Mouse (Mus musculus): Measurements from ENCODE around the gene Cnn2. TPM values are rescaled to one million over a fixed set of nuclear protein-coding genes. Genes with fewer than 3 reads are reported as not detected.

The Cnn2 gene
- polyA plus RNA-seq, 1 experiment from 2014 or later: 45.8 TPM

DNA sequence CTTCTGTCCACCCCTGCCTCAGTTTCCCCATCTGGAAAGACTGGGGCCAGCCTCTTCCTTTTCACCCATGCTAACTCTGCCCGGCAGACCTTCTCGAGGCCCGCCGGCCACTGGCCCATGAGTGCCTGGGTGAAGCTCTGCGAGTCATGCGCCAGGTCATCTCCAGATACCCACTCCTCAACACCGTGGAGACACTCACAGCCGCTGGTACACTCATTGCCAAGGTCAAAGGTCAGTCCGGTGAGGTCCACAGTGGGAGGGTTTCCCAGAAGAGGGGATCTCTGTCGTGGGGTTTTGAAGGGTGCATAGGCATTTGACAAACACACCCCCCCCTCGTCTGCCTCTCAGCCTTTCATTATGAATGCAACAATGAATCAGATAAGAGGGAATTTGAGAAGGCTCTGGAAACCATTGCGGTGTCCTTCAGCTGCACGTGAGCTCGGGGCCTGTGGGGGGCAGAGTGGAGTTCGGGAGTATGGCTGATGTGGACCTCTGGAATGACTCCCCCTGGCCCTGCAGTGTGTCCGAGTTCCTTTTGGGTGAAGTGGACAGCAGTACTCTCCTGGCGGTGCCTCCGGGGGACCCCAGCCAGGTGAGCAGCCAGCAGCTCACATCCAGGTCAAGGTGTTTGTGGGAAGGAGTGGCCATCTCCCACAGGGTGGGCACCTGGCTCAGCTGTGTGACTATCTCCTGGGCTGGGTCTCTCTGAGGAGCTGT, 32.4 kb downstream of the Cnn2 start:
- no peak for ATAC-seq (ENCODE audit: low read depth)
- peaks cover 74% of the 10 kb centered on the region for H3K4me1 ChIP-seq (replicated peaks)
- H3K36me3 ChIP-seq: peaks cover 42% of the 10 kb centered on the region
- H3K27me3 ChIP-seq: no peaks in the 10 kb centered on the region
- no peak overlapping the region for H3K9ac ChIP-seq
- no peak overlapping the region for H3K4me2 ChIP-seq
- DNase-seq: no peak
- no peak overlapping the region for H3K4me3 ChIP-seq (replicated peaks)
- H3K27ac ChIP-seq: no peak overlapping the region
- H3K9me3 ChIP-seq (replicated peaks): no peaks in the 10 kb centered on the region
- 80% methylated on average over 18 of the region's 18 CpGs for WGBS (ENCODE audit: insufficient replicate concordance)

DNA sequence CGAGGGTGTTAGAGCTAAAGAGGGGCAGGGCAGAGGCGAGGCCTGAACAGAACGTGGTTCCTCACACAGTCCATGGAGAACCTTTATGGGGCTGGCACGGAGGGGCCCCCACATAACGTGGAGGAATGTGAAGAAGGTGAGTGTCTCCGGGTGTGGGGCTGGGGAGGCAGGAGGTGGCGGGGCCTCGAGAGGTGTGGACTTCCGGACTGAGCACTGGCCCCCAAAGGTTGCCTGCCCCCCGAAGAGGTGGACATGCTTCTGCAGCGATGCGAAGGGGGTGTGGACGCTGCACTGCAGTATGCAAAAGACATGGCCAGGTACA, 32.9 kb downstream of the Cnn2 start:
- H3K9me3 ChIP-seq (replicated peaks): no peaks in the 10 kb centered on the region
- no peaks in the 10 kb centered on the region for H3K27me3 ChIP-seq
- ATAC-seq (ENCODE audit: low read depth) (no peak), DNase-seq (no peak)
- no peak overlapping the region for H3K4me3 ChIP-seq (replicated peaks)
- no peak overlapping the region for H3K9ac ChIP-seq
- WGBS (ENCODE audit: insufficient replicate concordance): 78% methylated on average over 13 of the region's 13 CpGs
- no peak overlapping the region for H3K4me2 ChIP-seq
- peaks cover 45% of the 10 kb centered on the region for H3K36me3 ChIP-seq
- H3K4me1 ChIP-seq (replicated peaks): peaks cover 74% of the 10 kb centered on the region
- H3K27ac ChIP-seq: no peak overlapping the region

DNA sequence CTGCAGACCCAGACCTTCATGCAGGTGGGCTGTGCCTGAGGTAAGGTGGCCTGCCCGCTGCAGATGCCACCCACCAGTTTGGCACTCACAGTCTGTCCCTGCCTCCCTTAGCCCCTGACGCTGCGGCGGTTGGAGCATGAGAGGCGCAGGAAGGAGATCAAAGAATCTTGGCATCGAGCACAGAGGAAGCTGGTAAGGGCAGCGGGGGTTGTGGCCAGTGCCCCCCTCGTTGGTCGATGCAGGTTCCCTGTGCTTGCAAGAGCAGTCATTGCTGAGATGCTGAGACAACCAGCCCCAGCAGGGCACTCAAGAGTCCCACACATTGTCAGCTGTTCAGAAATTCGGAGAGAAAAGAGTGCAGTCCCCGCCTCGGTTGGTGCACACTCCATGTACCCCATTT, 33.8 kb downstream of the Cnn2 start:
- DNase-seq (no peak), ATAC-seq (ENCODE audit: low read depth) (no peak)
- Histone ChIP-seq H3K27ac (no peak overlapping the region), H3K4me3 (replicated peaks) (no peak overlapping the region), H3K9ac (no peak overlapping the region), H3K27me3 (no peaks in the 10 kb centered on the region), H3K36me3 (peaks cover 53% of the 10 kb centered on the region), H3K9me3 (replicated peaks) (no peaks in the 10 kb centered on the region), H3K4me1 (replicated peaks) (peaks cover 67% of the 10 kb centered on the region), H3K4me2 (no peak overlapping the region)
- WGBS (ENCODE audit: insufficient replicate concordance): 89% methylated on average over 12 of the region's 12 CpGs

DNA sequence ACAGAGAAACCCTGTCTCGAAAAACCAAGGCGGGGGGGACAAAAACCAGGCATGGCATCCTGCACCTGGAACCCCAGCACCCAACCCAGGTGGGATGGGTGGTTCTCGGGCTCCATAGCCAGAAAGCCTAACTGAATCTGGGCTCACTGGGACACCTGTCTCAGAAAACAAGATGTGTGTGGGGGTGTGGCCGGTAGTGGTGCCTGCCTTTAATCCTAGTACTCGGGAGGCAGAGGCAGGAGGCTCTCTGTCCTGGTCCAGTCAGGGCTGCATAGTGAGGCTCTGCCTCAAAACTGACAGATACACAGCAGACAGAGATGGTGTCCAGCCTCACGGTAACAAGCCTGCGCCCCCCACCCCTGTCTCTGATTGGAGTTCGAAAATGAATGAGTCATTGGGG, 34.4 kb downstream of the Cnn2 start:
- H3K4me3 ChIP-seq (replicated peaks): no peak overlapping the region
- H3K36me3 ChIP-seq: peaks cover 60% of the 10 kb centered on the region
- ATAC-seq (ENCODE audit: low read depth): no peak
- H3K4me2 ChIP-seq: no peak overlapping the region
- H3K9me3 ChIP-seq (replicated peaks): no peaks in the 10 kb centered on the region
- no peak overlapping the region for H3K27ac ChIP-seq
- H3K27me3 ChIP-seq: no peaks in the 10 kb centered on the region
- DNase-seq: no peak
- H3K9ac ChIP-seq: no peak overlapping the region
- WGBS (ENCODE audit: insufficient replicate concordance): 80% methylated on average over 8 of the region's 8 CpGs
- H3K4me1 ChIP-seq (replicated peaks): peaks cover 67% of the 10 kb centered on the region

DNA sequence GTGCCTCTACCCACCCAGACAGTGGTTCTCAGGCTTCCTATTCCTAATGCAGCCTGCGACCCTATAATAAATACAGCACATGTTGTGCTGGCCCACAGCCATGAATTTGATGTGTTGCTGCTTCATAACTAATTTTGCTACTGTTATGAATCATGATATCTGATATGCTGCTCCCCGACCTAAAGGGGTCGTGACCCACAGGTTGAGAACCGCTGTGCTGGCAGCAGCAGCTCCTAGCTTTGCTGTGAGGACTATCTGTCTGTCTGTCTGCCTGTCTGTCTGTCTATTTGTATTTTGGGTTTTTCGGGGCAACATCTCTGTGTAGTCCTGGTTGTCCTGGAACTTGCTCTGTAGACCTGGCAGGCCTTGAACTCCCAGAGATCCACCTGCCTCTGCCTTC, 35.4 kb downstream of the Cnn2 start:
- no peak overlapping the region for H3K4me2 ChIP-seq
- H3K27ac ChIP-seq: peak overlapping the region; percentile 59
- H3K9me3 ChIP-seq (replicated peaks): no peaks in the 10 kb centered on the region
- peaks cover 70% of the 10 kb centered on the region for H3K4me1 ChIP-seq (replicated peaks)
- no peak for ATAC-seq (ENCODE audit: low read depth)
- 71% methylated on average over 5 of the region's 5 CpGs for WGBS (ENCODE audit: insufficient replicate concordance)
- peaks cover 64% of the 10 kb centered on the region for H3K36me3 ChIP-seq
- no peaks in the 10 kb centered on the region for H3K27me3 ChIP-seq
- no peak overlapping the region for H3K9ac ChIP-seq
- no peak for DNase-seq
- no peak overlapping the region for H3K4me3 ChIP-seq (replicated peaks)

DNA sequence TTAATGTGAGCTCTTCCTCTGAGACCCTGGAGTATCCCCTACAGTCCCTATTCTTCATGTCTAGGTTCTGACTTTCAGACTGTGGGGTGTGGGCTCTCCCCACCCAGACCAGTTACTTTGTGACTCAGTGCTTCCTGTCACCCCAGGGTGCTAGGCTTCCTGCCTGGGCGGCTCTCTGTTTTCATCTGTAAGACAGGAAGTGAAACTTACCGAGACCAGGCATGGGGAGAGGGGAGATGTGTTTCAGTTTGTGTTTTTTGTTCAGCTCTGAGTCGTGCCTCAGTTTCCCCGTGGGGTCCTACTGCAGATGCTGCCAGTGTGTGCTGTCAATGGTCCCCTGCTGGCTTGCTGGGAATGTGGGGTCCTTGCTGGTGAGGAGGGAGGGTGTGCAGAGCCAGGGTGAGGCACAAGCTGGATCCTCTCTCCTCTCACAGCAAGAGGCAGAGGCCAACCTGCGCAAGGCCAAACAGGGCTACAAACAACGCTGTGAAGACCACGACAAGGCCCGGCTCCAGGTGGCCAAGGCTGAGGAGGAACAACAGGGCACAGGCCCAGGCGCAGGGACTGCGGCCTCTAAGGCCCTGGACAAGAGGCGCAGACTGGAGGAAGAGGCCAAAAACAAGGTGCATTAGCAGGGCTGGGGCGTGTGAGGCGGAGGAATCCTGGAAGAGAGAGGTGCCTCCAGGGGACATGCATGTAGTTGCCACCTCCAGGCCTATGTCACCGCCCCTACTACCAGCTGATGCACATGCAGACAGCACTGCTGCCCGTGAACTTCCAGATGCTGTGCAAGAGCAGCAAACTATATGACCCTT, 36.1 kb downstream of the Cnn2 start:
- no peak overlapping the region for H3K4me3 ChIP-seq (replicated peaks)
- no peaks in the 10 kb centered on the region for H3K9me3 ChIP-seq (replicated peaks)
- peak overlapping the region; percentile 59 for H3K27ac ChIP-seq
- H3K9ac ChIP-seq: 0 out of 2 replicates have a peak overlapping the region, but pooled peaks have one; percentile 23
- H3K4me2 ChIP-seq: no peak overlapping the region
- no peak for DNase-seq
- 74% methylated on average over 15 of the region's 15 CpGs for WGBS (ENCODE audit: insufficient replicate concordance)
- no peak for ATAC-seq (ENCODE audit: low read depth)
- H3K27me3 ChIP-seq: no peaks in the 10 kb centered on the region
- peaks cover 64% of the 10 kb centered on the region for H3K4me1 ChIP-seq (replicated peaks)
- peaks cover 68% of the 10 kb centered on the region for H3K36me3 ChIP-seq

DNA sequence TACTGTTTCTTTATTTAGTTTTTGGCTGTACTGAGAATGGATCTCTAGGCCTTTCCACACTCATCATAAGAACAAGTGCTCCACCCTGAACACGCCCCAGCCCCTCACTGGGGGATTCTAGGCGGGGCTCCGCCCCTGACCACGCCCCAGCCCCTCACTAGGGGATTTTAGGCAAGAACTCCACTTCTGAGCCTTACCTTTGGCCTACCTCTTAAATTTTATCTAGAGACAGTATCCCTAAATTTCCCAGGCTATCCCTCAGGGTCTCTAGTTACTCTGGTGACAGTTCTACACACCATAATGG, 36.6 kb downstream of the Cnn2 start:
- Histone ChIP-seq H3K36me3 (peaks cover 70% of the 10 kb centered on the region), H3K27ac (peak overlapping the region; percentile 59), H3K9me3 (replicated peaks) (no peaks in the 10 kb centered on the region), H3K4me2 (no peak overlapping the region), H3K4me1 (replicated peaks) (peaks cover 58% of the 10 kb centered on the region), H3K4me3 (replicated peaks) (no peak overlapping the region), H3K27me3 (no peaks in the 10 kb centered on the region), H3K9ac (no peak overlapping the region)
- DNase-seq: no peak
- no peak for ATAC-seq (ENCODE audit: low read depth)
- WGBS (ENCODE audit: insufficient replicate concordance): 36% methylated on average over 4 of the region's 4 CpGs

DNA sequence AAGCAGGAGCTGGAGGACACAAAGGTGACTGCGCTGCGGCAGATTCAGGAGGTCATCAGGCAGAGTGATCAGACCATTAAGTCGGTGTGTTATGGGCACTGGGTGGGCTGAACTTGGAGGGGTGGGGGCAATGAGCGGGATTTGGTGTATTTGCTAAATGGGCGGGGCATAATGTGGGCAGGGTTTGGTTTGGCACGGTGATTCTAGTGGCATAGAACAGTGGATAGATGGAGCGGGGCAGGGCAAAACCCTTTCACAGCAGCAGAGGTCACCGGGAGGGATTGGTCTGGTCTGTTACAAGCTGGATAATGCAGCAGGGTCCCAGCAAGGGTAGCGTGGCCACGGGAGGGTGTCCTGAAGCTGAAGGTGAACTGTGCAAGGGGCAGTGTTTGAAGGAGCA, 37.1 kb downstream of the Cnn2 start:
- H3K4me3 ChIP-seq (replicated peaks): no peak overlapping the region
- ATAC-seq (ENCODE audit: low read depth) (peak; percentile 7; the same call in 1 of the 2 replicates), DNase-seq (no peak)
- H3K27me3 ChIP-seq: no peaks in the 10 kb centered on the region
- no peak overlapping the region for H3K4me2 ChIP-seq
- peaks cover 53% of the 10 kb centered on the region for H3K4me1 ChIP-seq (replicated peaks)
- WGBS (ENCODE audit: insufficient replicate concordance): 70% methylated on average over 10 of the region's 10 CpGs
- 0 out of 2 replicates have a peak overlapping the region, but pooled peaks have one; percentile 59 for H3K27ac ChIP-seq
- no peak overlapping the region for H3K9ac ChIP-seq
- H3K9me3 ChIP-seq (replicated peaks): no peaks in the 10 kb centered on the region
- peaks cover 72% of the 10 kb centered on the region for H3K36me3 ChIP-seq

DNA sequence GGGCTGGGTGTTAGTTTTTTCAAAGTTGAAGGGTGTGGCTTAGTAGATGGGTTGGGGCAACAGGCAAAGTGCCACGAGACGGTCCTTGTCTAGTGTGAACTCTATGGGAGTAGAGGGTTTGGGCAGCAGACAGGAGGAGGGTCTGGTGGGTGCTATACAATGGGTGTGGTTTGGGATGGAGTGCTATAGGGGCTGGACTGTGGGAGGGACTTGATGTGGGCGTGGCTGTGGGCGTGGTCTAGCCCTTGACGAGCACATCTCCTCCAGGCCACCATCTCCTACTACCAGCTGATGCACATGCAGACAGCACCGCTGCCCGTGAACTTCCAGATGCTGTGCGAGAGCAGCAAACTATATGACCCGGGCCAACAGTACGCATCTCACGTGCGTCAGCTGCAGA, 37.5 kb downstream of the Cnn2 start:
- no peak overlapping the region for H3K4me3 ChIP-seq (replicated peaks)
- 62% methylated on average over 12 of the region's 12 CpGs for WGBS (ENCODE audit: insufficient replicate concordance)
- peak; percentile 44 for DNase-seq
- H3K27ac ChIP-seq: 0 out of 2 replicates have a peak overlapping the region, but pooled peaks have one; percentile 59
- H3K4me1 ChIP-seq (replicated peaks): peaks cover 49% of the 10 kb centered on the region
- no peaks in the 10 kb centered on the region for H3K9me3 ChIP-seq (replicated peaks)
- no peak overlapping the region for H3K9ac ChIP-seq
- peaks cover 72% of the 10 kb centered on the region for H3K36me3 ChIP-seq
- H3K27me3 ChIP-seq: no peaks in the 10 kb centered on the region
- ATAC-seq (ENCODE audit: low read depth): peak; percentile 22; the same call in 1 of the 2 replicates
- no peak overlapping the region for H3K4me2 ChIP-seq

DNA sequence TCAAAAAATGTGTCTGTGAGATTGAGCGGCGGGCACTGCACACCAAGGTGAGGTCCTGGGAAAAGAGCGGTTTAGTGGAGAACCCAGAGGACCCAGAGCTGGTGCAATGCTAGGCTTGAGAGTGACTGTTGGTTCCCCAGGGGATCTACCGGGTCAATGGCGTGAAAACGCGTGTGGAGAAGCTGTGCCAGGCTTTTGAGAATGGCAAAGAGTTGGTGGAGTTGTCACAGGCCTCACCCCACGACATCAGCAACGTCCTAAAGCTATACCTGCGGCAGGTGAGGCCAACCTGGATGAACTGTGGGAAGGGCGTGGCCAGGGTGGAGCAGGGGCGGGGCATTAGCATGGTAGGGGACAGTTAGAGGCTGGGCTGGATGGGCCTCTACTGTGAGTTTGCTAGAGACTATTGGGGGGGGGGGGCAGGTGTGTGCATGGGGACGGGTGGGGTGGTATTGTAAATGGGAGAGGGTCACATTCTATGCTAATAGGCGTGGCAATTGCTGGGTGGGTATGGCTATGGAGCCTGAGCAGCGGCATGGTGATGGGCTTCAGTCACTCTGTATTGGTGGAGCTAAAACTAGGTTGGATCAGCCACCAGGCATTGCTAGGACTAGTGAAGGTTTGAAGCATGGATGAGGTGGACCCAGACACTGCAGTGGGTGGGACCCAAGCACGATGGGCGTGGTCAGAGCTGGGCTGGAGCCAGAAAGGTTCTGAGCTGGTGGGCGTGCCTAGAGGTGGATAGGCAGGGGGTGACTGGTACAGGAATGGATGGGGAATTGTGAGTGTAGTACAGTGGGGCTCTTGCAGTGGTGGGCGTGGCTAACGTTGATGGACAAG, 39.5 kb downstream of the Cnn2 start:
- peaks cover 59% of the 10 kb centered on the region for H3K36me3 ChIP-seq
- H3K4me1 ChIP-seq (replicated peaks): peaks cover 62% of the 10 kb centered on the region

DNA sequence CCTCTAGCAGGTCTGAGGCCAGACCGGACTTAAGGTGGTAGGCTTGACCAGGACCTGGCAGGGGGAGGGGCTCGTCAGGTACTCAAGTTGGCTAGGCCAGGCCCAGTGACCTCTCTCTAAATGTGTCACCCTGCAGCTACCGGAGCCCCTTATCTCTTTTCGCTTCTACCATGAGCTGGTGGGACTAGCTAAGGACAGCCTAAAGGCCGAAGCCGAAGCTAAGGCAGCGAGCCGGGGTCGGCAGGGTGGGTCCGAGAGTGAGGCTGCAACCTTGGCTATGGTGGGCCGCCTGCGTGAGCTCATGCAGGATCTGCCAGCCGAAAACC, 40.1 kb downstream of the Cnn2 start:
- Histone ChIP-seq H3K27me3 (no peaks in the 10 kb centered on the region), H3K9ac (no peak overlapping the region), H3K4me2 (no peak overlapping the region), H3K36me3 (peaks cover 56% of the 10 kb centered on the region), H3K27ac (no peak overlapping the region), H3K9me3 (replicated peaks) (no peaks in the 10 kb centered on the region), H3K4me1 (replicated peaks) (peaks cover 66% of the 10 kb centered on the region), H3K4me3 (replicated peaks) (no peak overlapping the region)
- WGBS (ENCODE audit: insufficient replicate concordance): 88% methylated on average over 13 of the region's 13 CpGs
- ATAC-seq (ENCODE audit: low read depth) (no peak), DNase-seq (no peak)

More for the DNA sequence above, 39.5 kb downstream of the Cnn2 start:
- Histone ChIP-seq H3K27ac (no peak overlapping the region), H3K4me3 (replicated peaks) (no peak overlapping the region), H3K4me2 (no peak overlapping the region), H3K9me3 (replicated peaks) (no peaks in the 10 kb centered on the region), H3K9ac (no peak overlapping the region), H3K27me3 (no peaks in the 10 kb centered on the region)
- DNase-seq: peak; percentile 56
- 67% methylated on average over 20 of the region's 20 CpGs for WGBS (ENCODE audit: insufficient replicate concordance)
- ATAC-seq (ENCODE audit: low read depth): peak; percentile 62
